Mouse (Mus musculus) left cerebral cortex, adult 2 months (tissue): ENCODE measurements around the gene Ddx54. TPM values are rescaled to one million over a fixed set of nuclear protein-coding genes. Genes with fewer than 3 reads are reported as not detected.

Experiments used
- DNase-seq, 2 experiments: peaks; one replicate each; pipeline ENCODE4 v3.0.0; 2021 to 2022; ENCODE audit warnings: low spot score in 2 of 2, mixed read lengths in 1 of 2; ENCODE audit errors: extremely low spot score in 1 of 2
- H3K27ac ChIP-seq: fragments of 200-600 bp; 2 replicates; pipeline ENCODE4 v1.8.1; 2022
- H3K4me3 ChIP-seq: fragments of 200-600 bp; 2 replicates; pipeline ENCODE4 v1.8.1; 2022
- CTCF ChIP-seq: fragments of 200-600 bp; IDR thresholded peaks from 2 replicates; pipeline ENCODE4 v1.8.1; 2022; ENCODE audit warnings: antibody characterized with exemption, mild to moderate bottlenecking, moderate library complexity
- intact Hi-C: fragments of 180-260 bp; cut with DNase I; formaldehyde crosslinking; loops from one replicate; pipeline ENCODE4 v1.15.1; 2025
- long read RNA-seq, 2 experiments: library from polyadenylated mRNA; stranded (forward); transcript quantifications; one replicate each; pipeline ENCODE4 v2.0.0; 2021; ENCODE audit warnings: borderline mapping rate in 2 of 2
- total RNA-seq, 2 experiments: library from RNA; stranded (reverse); gene quantifications; 2 replicates each; pipeline ENCODE4 v1.2.3; 2021

The Ddx54 gene
- total RNA-seq: 10 to 100 TPM; 38.6 to 41.0 TPM
- long read RNA-seq, experiment 1, full-length matches to known transcripts: 106 of 123 reads
- long read RNA-seq, experiment 1, partial matches to known transcripts: 9 of 123 reads
- long read RNA-seq, experiment 1, other reads (novel, unspliced or antisense): 8 of 123 reads
- long read RNA-seq, experiment 2, full-length matches to known transcripts: 66 of 81 reads
- long read RNA-seq, experiment 2, partial matches to known transcripts: 10 of 81 reads
- long read RNA-seq, experiment 2, other reads (novel, unspliced or antisense): 5 of 81 reads

GRCm38 (mm10) chr5:120612442-120612821 is at the start of gene Ddx54, which contains the start of gene Rita1:
TSS of gene Ddx54 (plus strand) at chr5:120612739.
TSS of gene Rita1 (minus strand) at chr5:120612589.
- no peak for TF ChIP-seq CTCF

DNA sequence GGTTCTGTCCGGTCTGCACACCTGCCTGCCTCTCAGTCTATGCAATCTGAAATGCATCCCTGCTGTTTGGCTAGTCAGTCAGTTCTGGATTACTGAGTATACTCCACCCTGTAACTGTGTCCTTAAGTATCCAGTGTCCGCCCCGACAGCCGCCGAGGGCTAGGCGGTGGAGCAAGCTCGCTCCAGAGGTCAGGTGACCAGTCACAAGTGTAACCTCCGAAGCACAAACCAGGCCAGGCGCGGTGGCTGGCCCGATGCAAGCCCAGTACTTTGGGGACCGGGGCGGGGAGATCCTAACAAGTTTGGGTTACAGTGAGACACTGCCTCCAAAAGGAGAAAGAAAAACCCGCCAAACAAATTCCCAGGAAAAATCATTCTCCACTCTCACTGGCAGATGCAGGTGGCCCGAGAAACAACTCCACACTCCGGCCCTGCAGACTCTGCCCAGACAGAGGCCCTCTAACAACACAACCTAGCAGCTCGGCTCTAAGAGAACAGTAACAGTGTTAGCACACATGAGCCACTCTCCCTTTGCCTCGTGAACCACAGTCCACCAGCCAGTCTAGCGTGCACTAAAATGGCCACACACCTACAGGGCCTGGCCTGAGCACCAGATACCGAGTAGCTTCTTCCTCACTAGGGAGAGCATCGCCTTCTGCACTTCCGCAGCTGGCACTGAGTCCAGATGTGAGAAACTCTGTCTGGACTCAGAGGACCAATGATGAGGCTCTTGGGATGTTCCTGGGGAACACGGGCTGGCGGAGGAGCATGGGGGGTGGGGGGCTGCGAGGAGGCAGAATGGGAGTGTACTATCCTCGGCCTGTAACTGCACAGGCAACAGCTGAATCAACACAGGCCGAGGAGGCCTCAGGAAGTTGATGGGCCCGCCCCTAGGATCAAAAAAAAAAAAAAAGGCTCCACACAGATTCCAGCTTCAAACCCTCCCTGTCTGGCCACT is 49.3 kb upstream of the Ddx54 start:
- intact Hi-C loops: no loop called here
- DNase-seq: no peak
- H3K27ac ChIP-seq: peak overlapping the region; percentile 72
- TF ChIP-seq CTCF: no peak
- no peak overlapping the region for H3K4me3 ChIP-seq

More at GRCm38 (mm10) chr5:120612442-120612821, at the start of gene Ddx54, which contains the start of gene Rita1:
- intact Hi-C loops: no loop called here
- peak; percentile 97 to 99 for DNase-seq
- Histone ChIP-seq H3K27ac (peak within 1 kb of the TSS; percentile 100), H3K4me3 (peak within 1 kb of the TSS; percentile 74)

GRCm38 (mm10) chr5:120563914-120564311 is 48.6 kb upstream of the Ddx54 start:
- intact Hi-C loops: no loop called here
- DNase-seq: no peak
- Histone ChIP-seq H3K27ac (no peak overlapping the region), H3K4me3 (no peak overlapping the region)
- TF ChIP-seq CTCF: no peak

DNA sequence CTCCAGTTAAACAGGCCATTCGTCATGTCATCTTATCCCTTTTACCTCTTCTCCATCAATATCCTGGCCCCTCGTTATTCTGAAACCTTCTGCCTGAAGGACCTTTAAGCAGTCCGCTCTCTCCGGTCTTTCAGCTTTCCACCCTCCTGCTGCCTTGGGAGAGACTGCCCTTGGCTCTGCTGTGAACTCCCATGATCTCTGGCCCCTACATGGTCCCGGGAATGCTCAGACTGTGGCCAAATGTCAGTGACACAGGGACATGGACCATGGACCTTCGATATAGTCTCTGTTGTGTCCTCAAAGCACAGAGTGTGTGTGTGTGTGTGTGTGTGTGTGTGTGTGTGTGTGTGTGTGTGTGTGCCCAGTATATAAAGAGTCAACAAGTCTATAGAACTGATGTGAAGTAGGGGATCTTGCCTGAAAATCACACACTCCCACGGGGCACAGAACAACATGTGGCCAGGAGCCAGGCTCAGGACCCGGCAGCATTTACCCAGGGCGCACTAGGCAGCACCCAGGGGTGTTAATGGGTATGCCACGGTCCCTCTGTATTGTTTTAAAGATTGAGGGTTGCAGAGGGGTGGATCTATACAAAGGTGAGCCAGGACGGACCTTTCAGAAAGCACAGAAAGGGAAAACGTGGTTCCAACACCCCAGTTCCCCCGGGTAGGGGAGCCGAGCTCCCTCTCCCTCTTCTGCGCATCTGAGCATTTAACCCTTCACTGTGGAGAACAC is 47.2 kb upstream of the Ddx54 start:
- intact Hi-C loops: no loop called here
- no peak for DNase-seq
- TF ChIP-seq CTCF: no peak
- Histone ChIP-seq H3K4me3 (no peak overlapping the region), H3K27ac (peak overlapping the region; percentile 61)

- intact Hi-C loops: loop anchor here (2.0 kb wide), 1 partner anchor 21 kb away; no protein-coding TSS in a partner anchor
- TF ChIP-seq CTCF: no peak
- no peak overlapping the region for H3K4me3 ChIP-seq
- peak overlapping the region; percentile 78 for H3K27ac ChIP-seq
- no peak for DNase-seq
Observed at GRCm38 (mm10) chr5:120566101-120566500, 46.4 kb upstream of the Ddx54 start.

DNA sequence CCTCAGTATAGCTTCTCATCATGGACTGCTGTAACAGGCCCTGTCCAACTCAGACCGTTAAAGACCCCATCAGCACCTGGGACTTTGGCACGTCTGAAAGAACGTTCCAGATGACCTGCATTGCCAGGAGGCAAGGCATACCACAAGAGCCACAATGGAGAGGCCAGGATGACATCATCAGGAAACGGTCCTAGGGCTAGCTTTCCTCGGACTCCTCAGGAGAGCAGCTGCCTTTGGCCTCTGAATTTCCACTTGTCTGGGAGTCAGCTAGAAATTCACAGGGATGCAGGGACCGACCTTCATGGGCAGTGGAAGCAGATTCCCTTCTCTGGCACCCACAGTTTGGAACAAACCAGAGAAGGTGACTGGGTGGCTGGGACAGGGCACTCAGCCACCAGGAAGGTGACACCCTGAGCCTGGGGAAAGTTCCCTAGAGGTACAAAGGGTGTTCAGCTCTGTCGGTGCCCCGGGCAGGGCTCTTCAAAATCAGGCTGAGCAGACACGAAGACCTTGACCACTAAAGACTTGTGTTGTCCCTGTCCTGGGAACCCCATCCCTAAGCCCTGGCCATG is 45.8 kb upstream of the Ddx54 start:
- Histone ChIP-seq H3K4me3 (no peak overlapping the region), H3K27ac (peak overlapping the region; percentile 78)
- TF ChIP-seq CTCF: no peak
- no peak for DNase-seq
- intact Hi-C loops: loop anchor here (2.0 kb wide), 1 partner anchor 20 kb away; no protein-coding TSS in a partner anchor

DNA sequence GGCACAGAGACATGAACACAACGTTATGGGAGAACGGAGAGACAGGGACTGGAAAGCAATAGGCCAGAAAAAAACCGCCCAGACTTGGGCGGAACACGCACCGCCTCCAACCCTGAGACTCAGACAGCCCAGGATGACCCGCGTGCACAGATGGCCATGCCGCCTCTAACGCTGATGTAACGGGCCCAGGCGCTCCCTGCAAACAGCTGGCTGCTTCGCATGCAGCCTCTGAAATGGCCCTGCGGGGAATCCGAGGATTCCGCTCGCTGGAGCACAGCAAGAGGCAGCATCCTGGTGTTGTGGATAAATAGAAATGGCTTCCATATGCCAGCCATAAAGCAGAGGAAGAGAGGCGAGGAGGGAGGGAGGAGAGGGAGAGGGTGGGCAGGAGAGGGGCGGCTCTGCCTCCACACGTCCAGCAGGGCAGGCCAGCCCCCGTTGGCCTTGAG is 45.3 kb upstream of the Ddx54 start:
- peak in 1 of 2 experiments; percentile 46 for DNase-seq
- Histone ChIP-seq H3K27ac (peak overlapping the region; percentile 78), H3K4me3 (no peak overlapping the region)
- no peak for TF ChIP-seq CTCF
- intact Hi-C loops: loop anchor here (2.0 kb wide), 1 partner anchor 20 kb away; no protein-coding TSS in a partner anchor

GRCm38 (mm10) chr5:120567761-120568211 is 44.8 kb upstream of the Ddx54 start:
- H3K4me3 ChIP-seq: no peak overlapping the region
- TF ChIP-seq CTCF: no peak
- H3K27ac ChIP-seq: peak overlapping the region; percentile 78
- intact Hi-C loops: loop anchor here (2.0 kb wide), 1 partner anchor 19 kb away; no protein-coding TSS in a partner anchor
- DNase-seq: no peak

DNA sequence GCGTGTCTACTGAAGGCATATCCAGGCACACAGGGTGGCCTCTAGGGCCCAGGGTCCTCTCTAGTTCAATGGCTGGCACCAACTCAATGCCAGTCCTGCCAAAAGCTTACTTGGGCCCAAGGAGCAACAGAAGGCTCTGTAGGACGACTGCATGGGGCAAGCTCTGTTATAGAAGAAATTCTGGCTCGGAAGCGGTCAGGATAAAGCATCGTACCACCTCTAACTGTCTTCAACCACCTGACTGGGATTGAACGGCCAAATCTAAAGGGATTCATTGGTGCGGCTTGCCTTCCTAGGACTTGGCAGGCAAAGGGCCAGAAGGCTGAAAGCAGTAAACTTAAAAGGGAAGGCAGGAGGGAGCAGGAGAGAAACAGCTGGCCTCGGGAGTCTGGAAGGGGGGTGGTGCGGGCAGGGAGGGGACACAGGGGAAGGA is 44.2 kb upstream of the Ddx54 start:
- Histone ChIP-seq H3K4me3 (no peak overlapping the region), H3K27ac (peak overlapping the region; percentile 78; the same call in 1 of the 2 replicates)
- intact Hi-C loops: no loop called here
- TF ChIP-seq CTCF: no peak
- DNase-seq: no peak

DNA sequence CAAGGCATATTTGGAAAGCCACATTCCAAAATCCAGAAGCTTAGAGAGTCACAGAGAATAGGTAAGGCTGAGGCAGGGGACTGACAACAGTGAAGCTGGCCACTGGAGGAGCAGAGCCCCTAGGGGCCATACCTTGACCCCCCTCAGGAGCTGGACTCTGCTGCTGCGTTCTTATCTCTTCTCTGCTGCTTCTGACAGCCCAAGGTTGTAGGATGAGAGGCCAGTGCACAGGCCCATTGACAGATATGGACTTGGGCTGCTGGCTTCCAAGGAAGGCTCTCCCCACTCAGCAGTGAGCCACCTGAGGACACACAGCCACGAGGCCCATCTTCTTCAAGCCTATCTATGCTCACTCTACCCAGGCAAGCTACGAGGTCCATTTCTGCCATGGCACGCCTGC is 43.6 kb upstream of the Ddx54 start:
- no peak overlapping the region; the same call in 1 of the 2 replicates for H3K27ac ChIP-seq
- intact Hi-C loops: no loop called here

GRCm38 (mm10) chr5:120569791-120570190 is 42.7 kb upstream of the Ddx54 start:
- intact Hi-C loops: no loop called here
- no peak overlapping the region for H3K4me3 ChIP-seq
- TF ChIP-seq CTCF: no peak
- H3K27ac ChIP-seq: no peak overlapping the region
- DNase-seq: no peak

More for the DNA sequence above, 43.6 kb upstream of the Ddx54 start:
- H3K4me3 ChIP-seq: no peak overlapping the region
- TF ChIP-seq CTCF: no peak
- no peak for DNase-seq
